ENCODE assay signal across 9 mouse cellular contexts in genomic region chr10:45916928-45917327, GRCm38 (mm10).
DNase-seq lines count a peak whose midpoint lies in the region; ATAC-seq and TF ChIP-seq lines count a peak whose summit lies in the region.
"Had no signal": no experiment of that assay in that cellular context is flagged by ENCODE, and none has a peak within 500 bp of the region (broad histone marks: within the 10 kb centered on the region; RNA-seq: fewer than 3 reads in every experiment).

No protein-coding gene starts in this region.

- ATAC-seq in cerebellum, adult (ENCODE audit: insufficient number of reproducible peaks, low FRiP score, low TSS enrichment) = no peak

- TF ChIP-seq CTCF in layer of hippocampus, adult 2 months (conservative IDR thresholded peaks at IDR 0.05) = peak; percentile 84
- TF ChIP-seq CTCF in E14TG2a.4 (conservative IDR thresholded peaks at IDR 0.05; ENCODE audit: low read length) = peak; percentile 65

- H3K36me3 ChIP-seq in E14TG2a.4 (ENCODE audit: insufficient read depth, low read length) = no peaks in the 10 kb centered on the region
- H3K36me3 ChIP-seq: limb, embryonic 15.5 days had no signal

- no peak overlapping the region for H3K27ac ChIP-seq in layer of hippocampus, adult 2 months
- H3K27ac ChIP-seq: limb, embryonic 15.5 days had no signal

- peak; percentile 12 to 67 for DNase-seq in cerebellum, postnatal 10 days
- DNase-seq in layer of hippocampus, adult 2 months (ENCODE audit: low spot score in 2 of 2) = peak in 1 of 2 experiments; percentile 27
- no peak for DNase-seq in layer of hippocampus, adult 8-10 months (ENCODE audit: low spot score in 2 of 2)
- peak; percentile 14 for DNase-seq in fibroblast of lung, adult 2 months (ENCODE audit: low read depth)
- no peak for DNase-seq in adrenal gland, postnatal 36 days
- DNase-seq in T-cell, adult 2 months (ENCODE audit: low spot score) = no peak

- no peaks in the 10 kb centered on the region for H3K27me3 ChIP-seq in E14TG2a.4 (ENCODE audit: insufficient read depth, low read length)
- H3K27me3 ChIP-seq: limb, embryonic 15.5 days had no signal

- H3K9me3 ChIP-seq in E14TG2a.4 (ENCODE audit: low read length) = no peaks in the 10 kb centered on the region
- H3K9me3 ChIP-seq: limb, embryonic 15.5 days had no signal

- H3K4me3 ChIP-seq in layer of hippocampus, adult 2 months = no peak overlapping the region
- no peak overlapping the region for H3K4me3 ChIP-seq in E14TG2a.4 (replicated peaks; ENCODE audit: low read length)
- H3K4me3 ChIP-seq: limb, embryonic 15.5 days had no signal

- no peaks in the 10 kb centered on the region for H3K4me1 ChIP-seq in E14TG2a.4 (replicated peaks; ENCODE audit: low read depth, low read length)
- H3K4me1 ChIP-seq: limb, embryonic 15.5 days had no signal

Comparison
In these comparisons a context has a peak if more than half of its experiments do, and no peak if none do; other contexts are left out.
1. DNase-seq: peak in cerebellum, postnatal 10 days (2 of 2) and fibroblast of lung, adult 2 months (single experiment); none in layer of hippocampus, adult 8-10 months (0 of 2), adrenal gland, postnatal 36 days (0 of 2) and T-cell, adult 2 months (single experiment).